Mouse (Mus musculus) macrophage (primary cell): Measurements from ENCODE around the gene Rhbdl1. TPM values are rescaled to one million over a fixed set of nuclear protein-coding genes. Genes with fewer than 3 reads are reported as not detected.

Experiments
- H3K27ac ChIP-seq: fragments of 350-480 bp; formaldehyde crosslinking; 2 replicates; pipeline ENCODE4 v1.9.0; 2021
- H3K36me3 ChIP-seq: fragments of 350-480 bp; formaldehyde crosslinking; 2 replicates; pipeline ENCODE4 v1.9.0; 2021; ENCODE audit errors: inconsistent target
- H3K4me3 ChIP-seq: fragments of 350-480 bp; formaldehyde crosslinking; 2 replicates; pipeline ENCODE4 v1.9.0; 2021; ENCODE audit errors: inconsistent target
- H3K79me2 ChIP-seq: fragments of 350-480 bp; formaldehyde crosslinking; 2 replicates; pipeline ENCODE4 v1.9.0; 2021; ENCODE audit errors: inconsistent target
- WGBS: methylation state at CpG from one replicate; pipeline ENCODE4 v1.1.7; 2026; ENCODE audit warnings: inconsistent platforms; ENCODE audit not compliant: missing documents; 5-methylcytosine and 5-hydroxymethylcytosine counted together
- polyA plus RNA-seq: library from polyadenylated mRNA; stranded (reverse); fragments of 250-400 nt; gene quantifications from 3 replicates; pipeline ENCODE4 v1.2.4, GENCODE M21; 2018; ENCODE audit warnings: inconsistent platforms

Gene Rhbdl1
- polyA plus RNA-seq, 1 experiment from 2014 or later, result 0.16 TPM

GRCm38 (mm10) chr17:25792615-25793014 is 44.5 kb downstream of the Rhbdl1 start, which contains the start of gene Fam173a:
Fam173a (minus strand) TSS chr17:25792901.
- H3K79me2 ChIP-seq, result peaks cover 15% of the 10 kb centered on the region; the same call in 1 of the 2 replicates
- peak within 1 kb of the TSS; percentile 91 for H3K4me3 ChIP-seq
- H3K36me3 ChIP-seq, result peaks cover 14% of the 10 kb centered on the region; the same call in 1 of the 2 replicates
- 0% methylated on average over 14 of the region's 14 CpGs for WGBS
- peak within 1 kb of the TSS; percentile 78 for H3K27ac ChIP-seq

- H3K27ac ChIP-seq, result peak overlapping the region; percentile 78
- peaks cover 14% of the 10 kb centered on the region; the same call in 1 of the 2 replicates for H3K36me3 ChIP-seq
- peak overlapping the region; percentile 91 for H3K4me3 ChIP-seq
- peaks cover 15% of the 10 kb centered on the region; the same call in 1 of the 2 replicates for H3K79me2 ChIP-seq
- WGBS, result 1% methylated on average over 42 of the region's 45 CpGs
Observed at GRCm38 (mm10) chr17:25791843-25792527, 45.1 kb downstream of the Rhbdl1 start.

- Histone ChIP-seq H3K27ac (peak overlapping the region; percentile 78), H3K36me3 (peaks cover 14% of the 10 kb centered on the region; the same call in 1 of the 2 replicates), H3K79me2 (peaks cover 15% of the 10 kb centered on the region; the same call in 1 of the 2 replicates), H3K4me3 (peak overlapping the region; percentile 91)
- 28% methylated on average over 19 of the region's 19 CpGs for whole genome bisulfite sequencing
Observed at GRCm38 (mm10) chr17:25791320-25791842, 45.7 kb downstream of the Rhbdl1 start.

GRCm38 (mm10) chr17:25786781-25787504 is 50.2 kb downstream of the Rhbdl1 start:
- Histone ChIP-seq H3K27ac (no peak overlapping the region), H3K36me3 (peaks cover 23% of the 10 kb centered on the region), H3K79me2 (peaks cover 23% of the 10 kb centered on the region; the same call in 1 of the 2 replicates), H3K4me3 (no peak overlapping the region)
- WGBS, result 98% methylated on average over 9 of the region's 9 CpGs

DNA sequence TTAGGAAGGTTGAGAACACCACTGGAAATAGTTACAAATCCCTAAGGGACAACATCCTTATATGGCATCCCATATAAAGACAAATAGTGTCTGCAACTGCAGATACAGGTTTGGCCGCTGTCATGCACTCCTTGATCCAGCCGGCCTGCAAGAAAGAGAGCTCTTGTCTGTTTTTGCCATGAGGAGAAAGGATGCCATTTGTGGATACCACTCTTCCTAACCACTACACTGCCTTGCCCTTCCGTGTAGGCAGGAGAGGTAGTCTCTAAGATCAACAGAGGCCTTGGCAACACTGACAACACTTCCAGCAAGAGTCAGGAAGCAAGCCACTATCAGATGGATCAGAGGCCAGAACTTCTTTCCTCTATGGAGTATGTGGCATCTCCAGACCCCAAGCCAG is 50.8 kb downstream of the Rhbdl1 start, which contains the start of gene Ccdc78:
Gene Ccdc78 (plus strand): TSS at position 301 of the 400 bp plus-strand sequence.
- peaks cover 17% of the 10 kb centered on the region; the same call in 1 of the 2 replicates for H3K79me2 ChIP-seq
- H3K36me3 ChIP-seq, result peaks cover 29% of the 10 kb centered on the region
- WGBS, result 87% methylated on average over 3 of the region's 3 CpGs
- peak within 1 kb of the TSS; percentile 48 for H3K27ac ChIP-seq
- H3K4me3 ChIP-seq, result peak within 1 kb of the TSS; percentile 68

DNA sequence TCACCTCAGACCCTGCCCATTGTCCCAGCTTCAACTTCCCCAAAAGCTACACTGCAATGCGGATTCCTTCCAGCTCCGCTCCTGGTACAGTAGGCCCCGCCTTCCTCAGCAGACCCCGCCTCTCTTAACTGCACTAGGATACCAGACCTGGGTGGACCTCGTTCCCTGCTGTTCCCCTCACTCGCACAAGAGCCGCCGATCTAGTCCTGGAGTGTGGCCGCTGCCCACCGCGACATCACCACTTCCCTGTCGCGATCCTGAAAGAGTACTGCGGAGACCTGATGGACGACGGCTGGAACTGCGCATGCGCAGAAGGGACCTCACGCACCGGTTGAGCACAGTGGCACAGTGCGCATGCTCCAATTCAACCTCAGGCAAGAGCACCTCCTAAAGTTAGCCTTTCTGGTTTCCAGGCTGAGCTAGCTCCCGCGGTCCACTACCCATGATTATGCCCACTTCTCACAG is 51.8 kb downstream of the Rhbdl1 start, which contains the start of gene Haghl:
Gene Haghl (minus strand): TSS at position 393 of the 465 bp plus-strand sequence.
- H3K27ac ChIP-seq, result peak within 1 kb of the TSS; percentile 48
- peaks cover 9% of the 10 kb centered on the region; the same call in 1 of the 2 replicates for H3K79me2 ChIP-seq
- H3K36me3 ChIP-seq, result peaks cover 39% of the 10 kb centered on the region
- peak within 1 kb of the TSS; percentile 68 for H3K4me3 ChIP-seq
- WGBS, result 0% methylated on average over 23 of the region's 23 CpGs

Other genes with a start within 250 kb of the Rhbdl1 start
- gene Gng13, start 120.1 kb downstream of the Rhbdl1 start, polyA plus RNA-seq, result not detected in 3 replicates
- 0.80 to 5.9 TPM (median 1.1 TPM) in 3 replicates for gene Chtf18, start 109.9 kb downstream of the Rhbdl1 start, polyA plus RNA-seq
- 5.9 to 11.6 TPM (median 7.3 TPM) in 3 replicates for gene Rpusd1, start 109.6 kb downstream of the Rhbdl1 start, polyA plus RNA-seq
- not detected in 3 replicates for gene Mslnl, start 101.3 kb downstream of the Rhbdl1 start, polyA plus RNA-seq
- gene Msln, start 82.9 kb downstream of the Rhbdl1 start, polyA plus RNA-seq, result not detected in 3 replicates
- 19.4 to 20.9 TPM (median 19.5 TPM) in 3 replicates for gene Narfl, start 63.5 kb downstream of the Rhbdl1 start, polyA plus RNA-seq
- gene Haghl, start 51.6 kb downstream of the Rhbdl1 start, polyA plus RNA-seq, result 10.9 to 28.1 TPM (median 26.5 TPM) in 3 replicates
- not detected in 3 replicates for gene Ccdc78, start 50.7 kb downstream of the Rhbdl1 start, polyA plus RNA-seq
- gene Fam173a, start 44.4 kb downstream of the Rhbdl1 start, polyA plus RNA-seq, result 12.9 to 59.3 TPM (median 54.8 TPM) in 3 replicates
- not detected in 3 replicates for gene AC134908.4, start 41.6 kb downstream of the Rhbdl1 start, polyA plus RNA-seq
- gene Metrn, start 40.2 kb downstream of the Rhbdl1 start, polyA plus RNA-seq, result 3.0 to 22.9 TPM (median 8.0 TPM) in 3 replicates
- gene Fbxl16, start 28.2 kb downstream of the Rhbdl1 start, polyA plus RNA-seq, result 0.13 to 0.33 TPM (median 0.32 TPM) in 3 replicates
- gene Wdr24, start 13.7 kb downstream of the Rhbdl1 start, polyA plus RNA-seq, result 8.8 to 13.8 TPM (median 9.0 TPM) in 3 replicates
- 15.2 to 28.3 TPM (median 18.9 TPM) in 3 replicates for gene Jmjd8, start 8.4 kb downstream of the Rhbdl1 start, polyA plus RNA-seq
- 74.2 to 109 TPM (median 78.5 TPM) in 3 replicates for gene Stub1, start 3.9 kb downstream of the Rhbdl1 start, polyA plus RNA-seq
- 0.09 to 1.1 TPM (median 0.43 TPM) in 3 replicates for gene Gm20683, start 4.5 kb upstream of the Rhbdl1 start, polyA plus RNA-seq
- 20.6 to 24.8 TPM (median 22.4 TPM) in 3 replicates for gene Rhot2, start 7.6 kb upstream of the Rhbdl1 start, polyA plus RNA-seq
- 1.5 to 2.9 TPM (median 2.5 TPM) in 3 replicates for gene Wdr90, start 24.2 kb upstream of the Rhbdl1 start, polyA plus RNA-seq
- gene Mcrip2, start 31.5 kb upstream of the Rhbdl1 start, polyA plus RNA-seq, result 5.6 to 15.2 TPM (median 7.1 TPM) in 3 replicates
- gene Mettl26, start 37.8 kb upstream of the Rhbdl1 start, polyA plus RNA-seq, result 3.3 to 5.5 TPM (median 5.2 TPM) in 3 replicates
- 0.13 to 0.32 TPM (median 0.20 TPM) in 3 replicates for gene Wfikkn1, start 43.6 kb upstream of the Rhbdl1 start, polyA plus RNA-seq
- 13.7 to 21.8 TPM (median 16.8 TPM) in 3 replicates for gene Rab40c, start 82.4 kb upstream of the Rhbdl1 start, polyA plus RNA-seq
- 33.1 to 43.2 TPM (median 35.1 TPM) in 3 replicates for gene Pigq, start 107.6 kb upstream of the Rhbdl1 start, polyA plus RNA-seq
- gene Nhlrc4, start 107.7 kb upstream of the Rhbdl1 start, polyA plus RNA-seq, result not detected in 3 replicates
- not detected in 3 replicates for gene A930017K11Rik, start 115.3 kb upstream of the Rhbdl1 start, polyA plus RNA-seq
- 5.2 to 13.5 TPM (median 5.9 TPM) in 3 replicates for gene Capn15, start 148.5 kb upstream of the Rhbdl1 start, polyA plus RNA-seq
- 5.3 to 7.6 TPM (median 6.3 TPM) in 3 replicates for gene Rab11fip3, start 232.3 kb upstream of the Rhbdl1 start, polyA plus RNA-seq